Mouse (Mus musculus) stomach, embryonic 14.5 days (tissue): ENCODE results near the gene Zfpm1. TPM values are rescaled to one million over a fixed set of nuclear protein-coding genes. Genes with fewer than 3 reads are reported as not detected.

Source experiments
- ATAC-seq: fragments of 200-750 bp; cut with Nextera tagmentation; 2 replicates; pipeline ENCODE4 v1.8.0; 2017; ENCODE audit warnings: low read depth, moderate TSS enrichment; ENCODE audit not compliant: insufficient number of reproducible peaks, insufficient read depth, low FRiP score
- H3K27ac ChIP-seq: fragments of 300-500 bp; sonication (generic); 2 replicates; pipeline ENCODE4 v1.5.1; 2014; ENCODE audit warnings: mild to moderate bottlenecking, low read length, moderate library complexity, mixed read lengths
- H3K27me3 ChIP-seq: fragments of 300-500 bp; sonication (generic); 2 replicates; pipeline ENCODE4 v1.6.1; 2014; ENCODE audit warnings: low read length, control low read depth, mixed read lengths; ENCODE audit not compliant: control insufficient read depth, insufficient read depth
- H3K36me3 ChIP-seq: fragments of 300-500 bp; sonication (generic); 2 replicates; pipeline ENCODE4 v1.6.1; 2014; ENCODE audit warnings: mild to moderate bottlenecking, control low read depth, low read length, moderate library complexity, mixed read lengths; ENCODE audit not compliant: control insufficient read depth, insufficient read depth
- H3K4me1 ChIP-seq: fragments of 300-500 bp; sonication (generic); 2 replicates; pipeline ENCODE4 v1.6.1; 2014; ENCODE audit warnings: low read length, control low read depth, mixed read lengths; ENCODE audit not compliant: control insufficient read depth, insufficient read depth
- H3K4me2 ChIP-seq: fragments of 300-500 bp; sonication (generic); replicated peaks from 2 replicates; pipeline ENCODE4 v1.6.1; 2014; ENCODE audit warnings: low read depth, low read length, control low read depth
- H3K4me3 ChIP-seq: fragments of 300-500 bp; sonication (generic); 2 replicates; pipeline ENCODE4 v1.5.1; 2014; ENCODE audit warnings: low read depth, low read length, control low read depth
- H3K9ac ChIP-seq: fragments of 300-500 bp; sonication (generic); replicated peaks from 2 replicates; pipeline ENCODE4 v1.6.1; 2014; ENCODE audit warnings: low read depth, mild to moderate bottlenecking, control low read depth, low read length, moderate library complexity, mixed read lengths
- H3K9me3 ChIP-seq: fragments of 300-500 bp; sonication (generic); 2 replicates; pipeline ENCODE4 v1.6.1; 2016; ENCODE audit warnings: low read depth, low read length, control low read depth; ENCODE audit not compliant: control insufficient read depth
- WGBS: fragments of 180-500 bp; shearing (Covaris S2); extraction: QIAGEN DNeasy Blood & Tissue Kit; methylation state at CpG from one replicate; pipeline ENCODE4 v1.1.7; 2014; 5-methylcytosine and 5-hydroxymethylcytosine counted together
- polyA plus RNA-seq: library from polyadenylated mRNA; unstranded; fragments of >200 nt; fragmentation: Nextera tagmentation; extraction: Ambion mirVana; gene quantifications from 2 replicates; pipeline ENCODE4 v1.2.1, GENCODE M21; 2014

The Zfpm1 gene
- polyA plus RNA-seq, 1 experiment from 2014 or later: 3.1 TPM

- Histone ChIP-seq H3K9me3 (no peaks in the 10 kb centered on the region), H3K9ac (no peak overlapping the region), H3K4me3 (no peak overlapping the region), H3K36me3 (no peaks in the 10 kb centered on the region), H3K27ac (no peak overlapping the region), H3K4me2 (no peak overlapping the region), H3K4me1 (no peaks in the 10 kb centered on the region), H3K27me3 (no peaks in the 10 kb centered on the region)
- no peak for ATAC-seq
- WGBS: 66% methylated on average over 10 of the region's 10 CpGs
Measured at GRCm38 (mm10) chr8:122368494-122368893, 86.6 kb downstream of the Zfpm1 start.

DNA sequence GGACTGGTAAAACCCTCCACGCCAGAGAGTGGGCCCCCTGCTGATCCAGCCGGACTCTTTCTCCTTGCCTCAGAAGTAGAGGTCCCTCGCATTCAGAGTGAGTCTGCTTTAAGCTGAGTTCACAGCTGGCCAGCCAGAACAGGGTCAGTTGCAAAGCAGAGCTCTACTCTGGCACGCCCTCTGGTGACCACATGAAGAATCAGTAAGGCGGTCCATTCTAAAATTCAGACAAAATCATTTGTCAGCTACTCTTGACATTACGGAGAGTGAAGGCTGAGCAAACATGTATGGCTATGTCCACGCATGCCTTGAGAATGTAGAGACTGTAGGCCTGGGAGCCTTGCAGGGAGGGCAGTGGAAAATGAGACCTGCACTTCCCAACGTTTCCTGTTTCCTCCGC is 87.7 kb downstream of the Zfpm1 start:
- 10% methylated on average over 9 of the region's 9 CpGs for WGBS

GRCm38 (mm10) chr8:122371706-122372105 is 89.8 kb downstream of the Zfpm1 start:
- 67% methylated on average over 6 of the region's 6 CpGs for WGBS

More for the DNA sequence above, 87.7 kb downstream of the Zfpm1 start:
- H3K36me3 ChIP-seq: no peaks in the 10 kb centered on the region
- no peaks in the 10 kb centered on the region for H3K4me1 ChIP-seq
- H3K9me3 ChIP-seq: no peaks in the 10 kb centered on the region
- no peaks in the 10 kb centered on the region for H3K27me3 ChIP-seq
- no peak overlapping the region for H3K27ac ChIP-seq
- H3K4me3 ChIP-seq: no peak overlapping the region
- no peak overlapping the region for H3K9ac ChIP-seq
- no peak overlapping the region for H3K4me2 ChIP-seq
- ATAC-seq: peak; percentile 75

GRCm38 (mm10) chr8:122375320-122375719 is 93.4 kb downstream of the Zfpm1 start:
- Histone ChIP-seq H3K9me3 (no peaks in the 10 kb centered on the region), H3K4me1 (peaks cover 17% of the 10 kb centered on the region), H3K4me2 (peak overlapping the region; percentile 47; the same call in 1 of the 2 replicates), H3K36me3 (peaks cover 13% of the 10 kb centered on the region), H3K27ac (no peak overlapping the region), H3K4me3 (no peak overlapping the region), H3K27me3 (no peaks in the 10 kb centered on the region), H3K9ac (no peak overlapping the region)
- no peak for ATAC-seq
- WGBS: 93% methylated on average over 7 of the region's 7 CpGs

More at GRCm38 (mm10) chr8:122371706-122372105, 89.8 kb downstream of the Zfpm1 start:
- Histone ChIP-seq H3K4me2 (no peak overlapping the region), H3K4me1 (peaks cover 5% of the 10 kb centered on the region; the same call in 1 of the 2 replicates), H3K27me3 (no peaks in the 10 kb centered on the region), H3K4me3 (no peak overlapping the region), H3K9me3 (no peaks in the 10 kb centered on the region), H3K27ac (no peak overlapping the region), H3K9ac (no peak overlapping the region), H3K36me3 (no peaks in the 10 kb centered on the region)
- no peak for ATAC-seq

GRCm38 (mm10) chr8:122375751-122376364 is 93.9 kb downstream of the Zfpm1 start:
- Histone ChIP-seq H3K9me3 (no peaks in the 10 kb centered on the region), H3K4me3 (peak overlapping the region; percentile 77), H3K4me1 (peaks cover 17% of the 10 kb centered on the region), H3K9ac (no peak overlapping the region), H3K27ac (no peak overlapping the region), H3K36me3 (peaks cover 13% of the 10 kb centered on the region), H3K4me2 (peak overlapping the region; percentile 47), H3K27me3 (no peaks in the 10 kb centered on the region)
- WGBS: 26% methylated on average over 13 of the region's 13 CpGs
- ATAC-seq: peak; percentile 8; the same call in 1 of the 2 replicates

DNA sequence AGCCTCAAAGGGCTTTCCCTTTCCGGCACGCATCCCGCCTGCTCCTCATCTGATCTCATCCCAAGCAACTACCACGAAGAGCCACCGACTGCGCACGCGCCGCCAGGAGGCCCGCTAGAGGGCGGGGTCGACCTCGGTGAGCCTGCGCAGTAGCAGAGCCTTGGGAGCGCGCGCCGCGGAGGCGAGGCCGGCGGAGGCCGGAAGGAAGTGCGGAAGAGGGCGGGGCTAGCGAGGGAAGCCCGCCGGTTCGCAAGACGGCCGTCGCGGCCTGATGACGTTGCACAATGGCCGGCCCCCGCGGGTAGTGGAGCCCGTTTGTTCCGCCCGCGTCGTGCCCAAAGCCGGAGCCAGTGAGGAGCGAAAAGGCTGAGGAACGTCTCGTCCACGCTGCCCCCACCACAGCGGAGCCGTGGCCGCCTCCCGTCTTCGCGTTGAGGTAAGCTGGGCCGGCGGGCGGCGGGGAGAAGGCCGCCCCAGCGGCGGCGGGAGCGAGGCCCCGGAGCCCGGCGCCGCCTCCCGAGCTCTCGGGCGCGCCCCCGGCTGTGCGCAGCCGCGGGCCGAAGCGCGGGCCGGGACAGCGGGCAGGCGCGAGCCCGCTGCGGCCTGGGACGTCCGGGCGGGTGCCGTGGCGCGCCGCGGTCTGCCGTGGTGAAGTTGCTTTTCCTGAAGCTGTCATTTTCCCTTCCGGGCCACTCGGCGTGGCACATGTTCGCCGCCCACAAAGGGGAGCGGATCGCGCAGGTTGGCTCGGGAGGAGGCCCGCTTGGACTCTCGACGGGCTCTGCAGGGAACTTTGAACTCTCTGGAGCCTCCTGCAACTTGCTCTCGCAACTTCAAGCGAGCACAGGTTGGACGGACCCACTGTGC is 94.7 kb downstream of the Zfpm1 start, which contains the start of gene Zc3h18:
Zc3h18 (plus strand) TSS at position 245 of the 867 bp plus-strand sequence.
- peak within 1 kb of the TSS; percentile 96 for H3K27ac ChIP-seq
- under 1% methylated on average over 88 of the region's 107 CpGs for WGBS
- H3K4me2 ChIP-seq: peak within 1 kb of the TSS; percentile 80
- no peaks in the 10 kb centered on the region for H3K27me3 ChIP-seq
- H3K4me1 ChIP-seq: peaks cover 17% of the 10 kb centered on the region
- peaks cover 13% of the 10 kb centered on the region for H3K36me3 ChIP-seq
- no peaks in the 10 kb centered on the region for H3K9me3 ChIP-seq
- ATAC-seq: peak; percentile 92
- peak within 1 kb of the TSS; percentile 77 for H3K4me3 ChIP-seq
- peak within 1 kb of the TSS; percentile 92 for H3K9ac ChIP-seq

DNA sequence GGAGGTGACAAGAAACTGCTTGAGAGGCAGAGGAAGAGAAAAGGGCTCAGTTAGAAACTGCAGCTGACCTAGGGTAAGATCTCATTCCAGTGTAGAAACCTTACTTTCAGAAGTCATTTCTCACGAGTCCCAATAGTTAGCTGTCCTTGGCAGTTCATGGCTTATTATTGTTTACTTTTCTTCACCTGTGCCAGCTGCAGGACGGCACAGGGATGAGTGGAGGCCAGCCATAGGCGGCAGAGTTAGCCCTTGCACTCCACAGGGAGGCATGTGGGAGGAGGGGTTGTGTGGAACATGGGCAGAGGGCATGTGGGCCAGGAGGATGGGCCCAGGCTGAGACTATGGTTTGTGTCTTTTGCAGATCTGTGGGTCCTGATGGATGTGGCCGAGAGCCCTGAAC is 101.1 kb downstream of the Zfpm1 start:
- WGBS: 59% methylated on average over 4 of the region's 4 CpGs
- Histone ChIP-seq H3K4me2 (no peak overlapping the region), H3K9me3 (no peaks in the 10 kb centered on the region), H3K27ac (no peak overlapping the region), H3K4me1 (peaks cover 4% of the 10 kb centered on the region), H3K27me3 (no peaks in the 10 kb centered on the region), H3K36me3 (peaks cover 50% of the 10 kb centered on the region), H3K4me3 (no peak overlapping the region), H3K9ac (no peak overlapping the region)
- ATAC-seq: no peak
